Mouse (Mus musculus) MEL (cell line): Measurements from ENCODE around the gene Hes2. TPM values are rescaled to one million over a fixed set of nuclear protein-coding genes. Genes with fewer than 3 reads are reported as not detected.

ENCODE experiments used
- DNase-seq: peaks from one replicate; pipeline ENCODE4 v3.0.0; 2011; ENCODE audit warnings: low read depth, low spot score
- H3K27ac ChIP-seq: 2 replicates; pipeline ENCODE4 v1.5.1; 2012; ENCODE audit warnings: low read depth, mild to moderate bottlenecking, control low read depth, low read length, moderate library complexity; ENCODE audit not compliant: control insufficient read depth
- H3K27me3 ChIP-seq, 2 experiments: fragments of 150-350 bp in 1 of 2; sonication (generic) in 1 of 2; 2 replicates each; pipeline ENCODE4 v1.6.1; 2012; ENCODE audit warnings: low read length in 2 of 2, mild to moderate bottlenecking in 2 of 2, improper control_type of control experiment in 1 of 2, moderate library complexity in 1 of 2; ENCODE audit not compliant: insufficient read depth in 2 of 2, control insufficient read depth in 1 of 2
- H3K36me3 ChIP-seq, 2 experiments: 2 replicates each; pipeline ENCODE4 v1.6.1; 2012 to 2014; ENCODE audit warnings: low read length in 2 of 2, improper control_type of control experiment in 1 of 2, inconsistent platforms in 1 of 2, mild to moderate bottlenecking in 1 of 2; ENCODE audit not compliant: insufficient read depth in 2 of 2, control insufficient read depth in 1 of 2
- H3K4me1 ChIP-seq, 2 experiments: fragments of 150-350 bp in 1 of 2; sonication (generic) in 1 of 2; 2 replicates each; pipeline ENCODE4 v1.6.1; 2012; ENCODE audit warnings: low read length in 2 of 2, improper control_type of control experiment in 1 of 2, mild to moderate bottlenecking in 1 of 2; ENCODE audit not compliant: insufficient read depth in 2 of 2, control insufficient read depth in 1 of 2
- H3K4me3 ChIP-seq, 2 experiments: fragments of 150-350 bp in 1 of 2; sonication (generic) in 1 of 2; 2 replicates each; pipeline ENCODE4 v1.5.1; 2012; ENCODE audit warnings: low read depth in 2 of 2, low read length in 2 of 2, mild to moderate bottlenecking in 2 of 2, moderate library complexity in 2 of 2, control low read depth in 1 of 2, improper control_type of control experiment in 1 of 2; ENCODE audit not compliant: control insufficient read depth in 1 of 2, insufficient read depth in 1 of 2
- H3K79me2 ChIP-seq: 2 replicates; pipeline ENCODE4 v1.6.1; 2012; ENCODE audit warnings: mild to moderate bottlenecking, low read length, moderate library complexity; ENCODE audit not compliant: control insufficient read depth, poor library complexity, insufficient read depth
- H3K9ac ChIP-seq: 2 replicates; pipeline ENCODE4 v1.6.1; 2012; ENCODE audit warnings: low read depth, mild to moderate bottlenecking, control low read depth, low read length, moderate library complexity; ENCODE audit not compliant: control insufficient read depth, poor library complexity, severe bottlenecking
- H3K9me3 ChIP-seq: fragments of 150-350 bp; sonication (generic); replicated peaks from 2 replicates; pipeline ENCODE4 v1.6.1; 2012; ENCODE audit warnings: mild to moderate bottlenecking, low read length, improper control_type of control experiment, moderate library complexity; ENCODE audit not compliant: insufficient read depth
- BHLHE40 ChIP-seq: IDR thresholded peaks from 2 replicates; pipeline ENCODE4 v1.6.1; 2012; ENCODE audit warnings: low read depth, mild to moderate bottlenecking, inconsistent platforms, low read length, improper control_type of control experiment, borderline replicate concordance
- ELF1 ChIP-seq: IDR thresholded peaks from 2 replicates; pipeline ENCODE4 v1.6.1; 2014; ENCODE audit warnings: low read depth, mild to moderate bottlenecking, inconsistent platforms, low read length, improper control_type of control experiment, moderate library complexity
- EP300 ChIP-seq, 2 experiments: IDR thresholded peaks; 2 replicates each; pipeline ENCODE4 v1.6.1; 2011; ENCODE audit warnings: improper control_type of control experiment in 2 of 2, low read length in 2 of 2, low read depth in 1 of 2, mild to moderate bottlenecking in 1 of 2
- ETS1 ChIP-seq: IDR thresholded peaks from 2 replicates; pipeline ENCODE4 v1.6.1; 2012; ENCODE audit warnings: low read depth, mild to moderate bottlenecking, inconsistent platforms, low read length, improper control_type of control experiment, moderate library complexity
- KAT2A ChIP-seq: conservative IDR thresholded peaks from 2 replicates; pipeline ENCODE4 v1.6.1; 2012; ENCODE audit warnings: low read depth, low read length, improper control_type of control experiment, inconsistent platforms
- POLR2A ChIP-seq, 2 experiments: IDR thresholded peaks; 2 replicates each; pipeline ENCODE4 v1.6.1; 2011 to 2012; ENCODE audit warnings: low read length in 2 of 2, mild to moderate bottlenecking in 2 of 2, control low read depth in 1 of 2, improper control_type of control experiment in 1 of 2, low read depth in 1 of 2, moderate library complexity in 1 of 2; ENCODE audit not compliant: control insufficient read depth in 1 of 2, insufficient read depth in 1 of 2, poor library complexity in 1 of 2
- POLR2AphosphoS5 ChIP-seq: IDR thresholded peaks from 2 replicates; pipeline ENCODE4 v1.6.1; 2012; ENCODE audit warnings: low read depth, borderline replicate concordance, mild to moderate bottlenecking, inconsistent platforms, low read length, moderate library complexity, mixed read lengths
- TCF12 ChIP-seq: IDR thresholded peaks from 2 replicates; pipeline ENCODE4 v1.6.1; 2014; ENCODE audit warnings: low read depth, mild to moderate bottlenecking, inconsistent platforms, low read length, improper control_type of control experiment, moderate library complexity
- polyA plus RNA-seq, 2 experiments: library from polyadenylated mRNA; stranded (reverse) in 1 of 2; unstranded in 1 of 2; fragments of >175 nt in 1 of 2; fragments of >200 nt in 1 of 2; gene quantifications; 2 replicates each; pipeline versions ENCODE4 v1.2.1 to v1.2.4; 2012; ENCODE audit warnings: low replicate concordance in 2 of 2, low read depth in 1 of 2; ENCODE audit not compliant: insufficient read length in 2 of 2, insufficient read depth in 1 of 2, missing spikeins in 1 of 2
- total RNA-seq: library from RNA; depleted of rRNA; stranded (reverse); fragments of 300-350 nt; gene quantifications from 2 replicates; pipeline ENCODE4 v1.2.3, GENCODE M21; 2012

Hes2 gene
- total and polyA plus RNA-seq, 3 experiments = 0.28 TPM; not detected in 2

GRCm38 (mm10) chr4:152190701-152191100 is 32.0 kb downstream of the Hes2 start:
- no peaks in the 10 kb centered on the region for H3K27me3 ChIP-seq
- peaks cover 0 to 59% of the 10 kb centered on the region in 2 experiments; a peak in 2 of 4 replicates for H3K36me3 ChIP-seq
- peaks cover 50% of the 10 kb centered on the region for H3K79me2 ChIP-seq
- no peak for DNase-seq
- H3K9ac ChIP-seq = peak overlapping the region; percentile 30
- H3K27ac ChIP-seq = peak overlapping the region; percentile 76
- no peak for TF ChIP-seq POLR2AphosphoS5
- TF ChIP-seq TCF12 = no peak
- TF ChIP-seq, all 39 proteins: peak for 0
- Histone ChIP-seq H3K4me1 (peaks cover 38 to 70% of the 10 kb centered on the region in 2 experiments), H3K9me3 (no peaks in the 10 kb centered on the region), H3K4me3 (no peak overlapping the region)

- Histone ChIP-seq H3K9ac (no peak overlapping the region), H3K36me3 (peaks cover 0 to 58% of the 10 kb centered on the region in 2 experiments; a peak in 2 of 4 replicates), H3K27ac (no peak overlapping the region), H3K4me1 (peaks cover 32 to 68% of the 10 kb centered on the region in 2 experiments), H3K27me3 (no peaks in the 10 kb centered on the region), H3K79me2 (peaks cover 48% of the 10 kb centered on the region), H3K4me3 (no peak overlapping the region), H3K9me3 (no peaks in the 10 kb centered on the region)
- no peak for TF ChIP-seq BHLHE40
- no peak for DNase-seq
These were observed 33.9 kb downstream of the Hes2 start for GRCm38 (mm10) chr4:152192569-152192968.

GRCm38 (mm10) chr4:152194476-152195175 is 36.0 kb downstream of the Hes2 start:
- Histone ChIP-seq H3K9me3 (no peaks in the 10 kb centered on the region), H3K4me1 (peaks cover 30 to 60% of the 10 kb centered on the region in 2 experiments), H3K27ac (peak overlapping the region; percentile 63), H3K36me3 (peaks cover 0 to 43% of the 10 kb centered on the region in 2 experiments; a peak in 2 of 4 replicates), H3K27me3 (no peaks in the 10 kb centered on the region), H3K4me3 (no peak overlapping the region), H3K79me2 (peaks cover 39% of the 10 kb centered on the region), H3K9ac (peak overlapping the region; percentile 13; the same call in 1 of the 2 replicates)
- DNase-seq = peak; percentile 69
- no peak for TF ChIP-seq KAT2A
- TF ChIP-seq ETS1 = peak; percentile 34; the same call in 1 of the 2 replicates
- peak in 1 of 2 experiments; percentile 31; a peak in 1 of 4 replicates for TF ChIP-seq EP300 (IDR thresholded peaks at IDR 0.05; ENCODE audit: low read depth in 1 of 2, low read length in 2 of 2)
- peak; percentile 38; the same call in 1 of the 2 replicates for TF ChIP-seq ELF1
- peak in 1 of 2 experiments; percentile 27; a peak in 1 of 4 replicates for TF ChIP-seq POLR2A (IDR thresholded peaks at IDR 0.05; ENCODE audit: control insufficient read depth in 1 of 2, insufficient read depth in 1 of 2, low read depth in 1 of 2, low read length in 2 of 2, poor library complexity in 1 of 2)
